Mouse (Mus musculus): ENCODE results near the gene Scg3.
"Not testable (repeated sequence)": the region's sequence is repeated elsewhere in the genome, so short reads cannot be mapped to it uniquely, and the experiment has no call there.

Scg3 gene

GRCm38 (mm10) chr9:75625556-75626307, 58.1 kb downstream of the Scg3 start, which contains the start of gene Lysmd2:
Lysmd2 (plus strand) TSS chr9:75625741.
- in situ Hi-C loops (cut with MboI) = no loop called here

- in situ Hi-C loops (cut with MboI) = no loop called here
Measured at GRCm38 (mm10) chr9:75624983-75625555, 58.8 kb downstream of the Scg3 start.

- in situ Hi-C loops (cut with MboI) = no loop called here
Measured at GRCm38 (mm10) chr9:75621428-75621827, 62.4 kb downstream of the Scg3 start.

- in situ Hi-C loops (cut with MboI) = not testable (repeated sequence)
Measured at GRCm38 (mm10) chr9:75619761-75620160, 64.1 kb downstream of the Scg3 start.

- in situ Hi-C loops (cut with MboI) = no loop called here
Measured at GRCm38 (mm10) chr9:75618836-75619400, 64.9 kb downstream of the Scg3 start.

GRCm38 (mm10) chr9:75616560-75616959, 67.3 kb downstream of the Scg3 start:
- in situ Hi-C loops (cut with MboI) = no loop called here

- in situ Hi-C loops (cut with MboI) = no loop called here
Measured at GRCm38 (mm10) chr9:75610571-75611493, 73.0 kb downstream of the Scg3 start, which contains the start of gene Tmod2. Tmod2 (minus strand) TSS chr9:75611325.

GRCm38 (mm10) chr9:75609965-75610364, 73.9 kb downstream of the Scg3 start:
- in situ Hi-C loops (cut with MboI) = no loop called here

- in situ Hi-C loops (cut with MboI) = no loop called here
Measured at GRCm38 (mm10) chr9:75609505-75609904, 74.4 kb downstream of the Scg3 start.

GRCm38 (mm10) chr9:75607496-75607895, 76.4 kb downstream of the Scg3 start:
- in situ Hi-C loops (cut with MboI) = no loop called here

- in situ Hi-C loops (cut with MboI) = no loop called here
Measured at GRCm38 (mm10) chr9:75601510-75601909, 82.3 kb downstream of the Scg3 start.

- in situ Hi-C loops (cut with MboI) = no loop called here
Measured at GRCm38 (mm10) chr9:75600166-75600934, 83.5 kb downstream of the Scg3 start.

- in situ Hi-C loops (cut with MboI) = no loop called here
Measured at GRCm38 (mm10) chr9:75599191-75599841, 84.5 kb downstream of the Scg3 start.

- in situ Hi-C loops (cut with MboI) = no loop called here
Measured at GRCm38 (mm10) chr9:75597596-75597995, 86.3 kb downstream of the Scg3 start.

- in situ Hi-C loops (cut with MboI) = no loop called here
Measured at GRCm38 (mm10) chr9:75597036-75597435, 86.8 kb downstream of the Scg3 start.

- in situ Hi-C loops (cut with MboI) = no loop called here
Measured at GRCm38 (mm10) chr9:75593481-75593880, 90.4 kb downstream of the Scg3 start.

All from mature B cell (primary cell).